Mouse (Mus musculus) CD8-positive naive resting alpha-beta T cell, adult 2 months (primary cell): ENCODE measurements around the gene Dusp22.

Source experiments
- DNase-seq, 2 experiments: peaks; one replicate each; pipeline ENCODE4 v3.0.0; 2022; ENCODE audit warnings: low read depth in 2 of 2, low spot score in 2 of 2

Dusp22 gene

DNA sequence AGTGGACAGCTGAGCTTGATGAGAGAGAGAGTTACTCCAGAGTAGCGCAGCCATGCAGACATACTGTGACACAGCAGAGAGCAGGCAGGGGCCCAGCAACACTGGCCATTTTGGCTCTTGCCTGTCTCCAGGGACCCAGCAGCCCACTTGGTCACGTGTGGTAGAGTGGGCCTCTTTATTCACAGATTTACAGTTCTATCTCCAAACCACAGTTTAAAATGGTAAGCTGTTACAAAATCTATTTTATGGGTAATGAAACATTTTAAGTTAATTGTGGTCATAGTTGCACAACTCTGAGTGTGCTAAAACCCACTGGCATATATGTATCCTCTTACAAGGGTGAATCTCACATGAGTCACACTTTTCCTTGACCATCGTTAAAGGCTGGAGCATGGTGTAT is 9.5 kb downstream of the Dusp22 start:
- DNase-seq, result no peak

DNA sequence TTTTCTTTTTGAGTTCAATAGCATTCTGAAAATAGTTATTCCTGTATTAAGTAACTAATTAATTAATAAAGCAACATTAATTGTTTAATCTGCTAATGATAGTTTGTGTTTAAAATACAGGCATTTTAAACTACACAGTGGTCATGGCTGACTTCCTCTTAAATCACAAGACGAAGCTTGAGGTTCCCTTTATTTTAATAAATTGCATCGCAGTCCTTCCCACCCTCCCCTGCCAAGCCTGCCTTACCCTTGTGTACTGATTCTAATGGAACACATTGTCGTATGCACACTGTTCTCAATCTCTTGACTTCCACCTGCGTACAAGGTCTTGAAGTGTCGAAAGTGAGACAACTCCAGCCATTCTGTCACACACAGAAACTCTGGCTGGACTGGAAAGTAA is 14.1 kb downstream of the Dusp22 start:
- no peak for DNase-seq

DNA sequence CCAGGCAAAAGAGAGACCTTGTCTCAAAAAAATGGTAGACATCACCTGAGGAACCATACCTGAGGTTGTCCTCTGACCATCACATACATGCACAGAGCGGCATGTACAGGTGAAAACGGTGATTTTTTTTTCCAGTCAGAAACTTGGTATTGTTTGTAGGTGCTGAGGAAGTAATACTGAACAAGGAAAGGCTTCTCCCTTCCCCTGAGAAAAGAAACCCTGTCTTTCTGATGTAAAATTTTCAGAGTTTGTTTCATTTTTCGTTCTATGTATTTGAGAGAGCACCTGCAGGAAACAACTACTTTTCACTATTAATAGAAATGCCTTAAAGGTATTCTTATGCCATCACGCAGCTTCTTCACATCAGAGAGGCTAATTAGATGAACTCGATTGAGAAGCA is 19.0 kb downstream of the Dusp22 start:
- DNase-seq, result no peak

DNA sequence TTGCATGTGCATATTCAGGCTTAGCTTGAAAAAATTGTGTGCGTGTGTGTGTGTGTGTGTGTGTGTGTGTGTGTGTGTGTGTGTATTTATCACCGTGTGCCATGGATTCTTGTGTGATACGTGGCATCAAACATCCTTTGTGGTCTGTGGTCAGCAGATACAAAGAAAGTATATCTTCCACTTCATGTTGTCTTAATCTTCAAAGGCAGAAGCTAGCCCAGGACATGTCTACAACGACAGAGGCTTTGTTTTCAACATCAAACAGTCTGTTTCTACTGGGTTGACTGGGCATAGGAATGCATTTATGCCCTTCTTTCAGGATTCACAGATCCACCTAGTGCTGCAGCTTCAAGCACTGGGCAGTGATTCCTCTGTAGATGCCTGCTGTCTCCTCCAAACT is 22.1 kb downstream of the Dusp22 start:
- DNase-seq, result peak; percentile 53 to 68

DNA sequence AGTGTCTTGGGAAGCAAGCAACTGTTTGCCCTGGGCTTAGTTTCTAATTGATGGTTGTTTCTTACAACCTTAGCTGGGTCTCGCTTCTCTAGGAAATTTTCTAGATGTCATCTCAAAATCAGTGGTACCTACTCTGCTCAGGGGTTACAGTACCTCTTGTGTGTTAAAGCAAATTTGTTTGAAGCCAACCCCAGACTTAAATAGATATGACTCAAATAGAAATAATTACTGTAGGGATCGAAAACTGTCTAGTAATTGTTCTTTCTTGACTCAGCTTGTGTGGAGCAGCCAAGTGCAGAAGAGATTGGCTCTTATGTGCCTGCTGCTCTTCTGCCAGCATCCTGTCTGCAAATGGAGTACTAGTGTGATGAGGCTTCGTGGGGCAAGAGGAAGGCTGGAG is 22.5 kb downstream of the Dusp22 start:
- no peak for DNase-seq

DNA sequence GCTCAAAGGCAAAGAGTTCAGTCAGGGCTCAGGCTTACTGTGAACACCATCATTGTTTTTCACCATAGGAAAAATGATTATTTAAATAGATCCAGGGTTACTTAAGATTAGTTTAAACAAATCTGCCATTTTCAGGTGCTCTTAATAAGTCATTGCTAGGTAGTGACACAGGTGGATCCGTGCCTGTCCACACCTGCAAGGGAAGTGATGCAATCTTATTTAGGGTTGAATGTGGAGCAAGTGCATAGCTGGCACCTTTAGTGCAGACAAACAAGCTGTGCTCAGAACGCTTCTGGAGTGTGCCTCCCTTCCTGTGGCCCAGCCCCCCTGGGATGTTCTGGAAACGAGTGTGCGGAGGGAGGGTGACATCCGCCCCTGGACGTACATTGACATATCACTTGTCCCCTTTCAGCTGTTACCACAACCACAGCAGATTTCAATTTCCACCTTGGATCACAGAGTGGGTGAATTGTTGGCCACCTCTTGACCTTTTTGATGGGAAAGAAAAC is 24.9 kb downstream of the Dusp22 start:
- no peak for DNase-seq

DNA sequence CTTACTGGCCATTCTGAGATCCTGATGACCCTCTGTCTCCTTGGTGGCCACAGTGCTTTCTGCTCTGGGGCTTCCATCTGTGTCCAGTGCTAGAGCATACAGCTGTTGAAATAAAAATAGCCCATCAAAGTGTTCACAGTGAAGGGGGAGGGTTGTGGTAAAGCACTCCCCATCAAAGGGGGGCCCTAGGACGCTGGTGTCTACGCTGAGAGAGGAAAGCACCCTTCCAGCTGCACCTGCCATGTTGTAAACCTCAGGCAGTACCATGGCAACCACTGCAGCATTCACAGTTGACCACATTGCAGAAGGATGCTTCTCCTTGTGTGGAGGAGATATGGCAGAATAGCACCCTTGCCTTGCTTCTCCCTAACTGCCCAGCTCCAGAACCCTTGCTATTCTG is 26.2 kb downstream of the Dusp22 start:
- peak in 1 of 2 experiments; percentile 11 for DNase-seq

DNA sequence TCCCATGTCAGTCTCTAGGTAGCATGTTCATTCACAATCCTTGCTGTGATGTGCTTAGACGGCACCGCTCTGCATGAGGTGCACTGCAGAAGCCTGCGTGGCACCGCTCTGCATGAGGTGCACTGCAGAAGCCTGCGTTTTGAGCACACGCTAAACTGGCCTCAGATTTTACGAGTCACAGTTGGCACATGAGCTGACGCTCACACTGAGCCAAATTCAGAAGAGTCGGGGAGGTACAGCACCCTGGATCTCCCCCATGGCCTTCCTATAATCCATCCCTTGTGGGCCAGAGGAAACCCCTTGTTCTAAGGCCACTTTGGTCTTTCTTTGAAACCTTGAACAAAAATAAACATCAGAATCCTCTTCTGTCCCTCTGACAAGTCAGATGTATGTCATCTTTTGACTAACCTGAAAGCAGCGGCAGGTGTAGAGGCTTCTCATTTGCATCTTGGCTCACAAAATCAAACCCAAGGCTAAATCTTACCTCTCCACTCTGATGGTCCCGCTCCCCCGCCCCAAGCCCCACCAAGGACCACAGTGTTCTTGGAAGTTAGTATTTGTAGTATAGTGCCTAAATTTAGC is 28.3 kb downstream of the Dusp22 start:
- DNase-seq, result no peak

DNA sequence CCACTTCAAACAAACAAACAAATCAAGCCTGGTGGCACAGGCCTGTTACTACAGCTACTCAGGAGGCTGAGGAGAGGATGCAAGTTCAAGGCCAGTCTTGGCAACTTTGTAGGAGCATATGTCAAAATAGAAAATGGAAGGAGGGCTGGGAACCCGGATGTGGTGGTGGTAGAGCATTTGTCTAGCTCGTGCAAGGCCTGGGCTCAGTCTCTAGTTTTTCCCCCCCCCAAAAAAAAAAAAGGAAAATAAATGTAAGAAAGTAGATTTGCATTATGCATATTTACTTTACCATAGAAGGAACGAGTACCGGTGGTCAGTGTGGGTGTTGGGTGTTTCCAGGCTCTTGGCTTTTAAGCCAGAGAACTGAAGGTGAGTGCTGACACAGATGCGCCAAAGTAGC is 29.7 kb downstream of the Dusp22 start:
- no peak for DNase-seq

DNA sequence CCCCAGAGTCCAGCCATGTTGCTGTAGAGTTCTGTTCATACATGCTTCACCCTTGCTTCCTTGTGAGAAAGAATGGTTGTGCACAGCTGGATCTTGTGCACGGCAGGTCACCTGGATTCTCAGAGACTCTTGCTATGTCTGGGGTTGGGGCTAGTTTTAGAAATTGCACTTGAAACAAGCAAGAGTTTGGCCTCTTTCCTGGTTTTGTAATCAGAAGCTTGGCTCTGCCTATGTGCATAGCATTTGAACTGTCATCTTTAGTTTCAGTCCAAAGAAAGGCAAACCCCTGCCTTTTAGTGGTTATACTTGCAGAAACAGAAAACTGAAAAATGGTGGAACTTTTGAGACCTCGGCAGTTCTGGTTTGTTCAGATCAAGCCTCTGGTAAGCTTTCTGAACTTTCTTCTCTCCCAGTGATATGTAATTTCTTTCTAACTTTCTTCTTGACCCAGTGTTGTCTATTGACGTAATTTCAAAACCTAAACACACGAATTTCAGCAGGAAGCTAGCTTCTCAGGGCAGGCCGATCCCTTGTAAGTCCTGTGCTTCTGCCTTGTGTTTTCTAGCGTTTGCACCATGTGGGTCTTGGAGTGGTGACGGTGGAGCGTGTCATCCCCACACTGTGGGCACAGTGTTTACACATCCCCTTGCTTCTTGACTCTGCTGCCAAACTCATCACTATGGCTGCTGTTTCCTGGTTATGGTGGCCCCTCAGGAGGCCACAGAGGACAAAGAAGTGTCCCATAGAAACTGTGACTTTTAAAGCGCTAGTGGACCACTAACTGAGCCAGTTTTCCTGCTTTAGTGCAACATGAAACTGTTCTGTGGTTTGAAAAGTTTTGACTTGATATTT is 31.9 kb downstream of the Dusp22 start:
- DNase-seq, result no peak

DNA sequence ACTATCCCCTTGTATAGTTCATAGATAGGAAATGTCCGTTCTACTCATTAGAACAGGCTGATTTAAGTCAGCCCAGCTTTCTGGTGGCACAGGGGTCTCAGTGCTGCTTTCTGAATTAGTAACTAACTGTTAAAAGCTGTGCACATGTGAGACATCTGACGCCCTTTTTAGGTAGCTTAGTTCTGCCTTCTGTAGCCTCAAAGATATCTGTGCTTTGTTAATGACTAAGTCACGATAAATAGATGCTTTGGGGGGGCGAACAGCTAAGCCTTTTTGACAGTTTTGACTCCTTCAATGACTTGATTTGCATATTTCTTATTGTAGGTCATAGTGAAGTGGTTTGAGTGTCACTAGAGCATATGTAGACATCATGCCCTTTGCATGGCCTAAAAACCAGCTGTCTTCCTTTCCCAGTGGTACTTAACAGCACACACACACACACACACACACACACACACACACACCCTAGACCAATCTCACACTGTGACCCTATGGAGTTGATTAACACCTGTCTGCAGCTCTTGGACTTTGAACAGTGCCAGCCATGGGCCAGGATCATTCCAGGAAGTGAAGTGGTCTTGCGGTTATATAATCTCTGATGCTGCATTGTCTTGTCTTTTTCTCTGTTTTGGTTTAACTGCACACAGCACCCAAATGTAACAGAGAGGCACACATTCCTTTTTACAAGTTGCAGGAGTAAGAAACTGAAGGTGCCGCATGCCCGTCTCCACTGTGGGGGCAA is 33.0 kb downstream of the Dusp22 start:
- DNase-seq, result no peak

DNA sequence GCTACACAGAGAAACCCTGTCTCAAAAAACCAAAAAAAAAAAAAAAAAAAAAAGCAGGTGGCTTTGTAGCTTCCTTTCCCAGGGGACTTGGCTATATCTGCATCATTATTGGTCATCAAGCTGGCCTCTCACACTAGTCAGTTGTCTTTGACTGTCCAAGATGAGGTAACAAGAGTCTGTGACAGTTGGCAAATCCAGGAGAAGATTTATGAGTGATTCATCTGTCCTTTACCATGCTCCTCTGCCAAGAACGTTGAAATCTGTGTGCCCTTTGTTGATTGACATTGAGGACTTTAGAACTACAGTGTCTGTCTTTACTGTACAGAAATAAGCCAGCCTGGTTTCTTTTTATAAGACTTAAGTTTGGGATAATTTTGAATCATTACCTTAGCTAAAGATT is 35.4 kb downstream of the Dusp22 start:
- DNase-seq, result no peak

DNA sequence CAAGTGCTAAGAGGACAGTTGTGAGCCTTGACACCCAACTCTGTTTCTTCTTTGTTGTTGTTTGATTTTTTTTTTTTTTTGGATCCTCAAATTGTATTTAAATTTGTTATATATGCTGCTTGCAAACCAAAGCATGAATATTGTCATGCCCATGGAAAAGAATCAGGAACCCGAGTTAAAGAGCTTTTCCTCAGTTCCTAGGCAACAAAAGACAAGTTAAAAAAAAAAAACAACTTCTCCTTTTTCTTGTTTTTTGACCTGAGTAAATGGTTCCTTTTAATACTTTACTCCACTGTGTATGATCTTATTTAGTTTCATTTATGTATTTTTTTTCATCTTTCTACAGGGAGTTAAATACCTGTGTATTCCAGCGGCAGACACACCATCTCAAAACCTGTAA is 36.1 kb downstream of the Dusp22 start:
- DNase-seq, result no peak

DNA sequence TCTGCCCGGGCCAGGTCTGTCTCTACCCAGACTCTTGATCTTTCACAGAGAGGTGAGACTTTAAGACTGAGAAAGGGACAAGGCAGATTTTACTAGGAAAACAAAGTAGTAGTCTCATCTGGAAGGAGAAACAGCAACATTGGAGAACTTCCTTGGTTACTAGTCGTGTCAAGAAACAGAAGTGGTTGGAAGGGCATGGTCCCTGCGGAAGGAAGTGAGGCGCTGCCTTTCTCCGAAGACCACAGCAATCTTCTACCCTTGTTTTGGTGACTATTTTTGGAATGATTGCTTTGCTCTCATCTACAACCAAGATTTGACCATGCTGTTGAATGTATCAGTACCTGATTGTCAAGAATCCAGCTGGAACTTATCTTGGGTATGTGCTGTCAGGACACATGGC is 38.1 kb downstream of the Dusp22 start:
- DNase-seq, result no peak

DNA sequence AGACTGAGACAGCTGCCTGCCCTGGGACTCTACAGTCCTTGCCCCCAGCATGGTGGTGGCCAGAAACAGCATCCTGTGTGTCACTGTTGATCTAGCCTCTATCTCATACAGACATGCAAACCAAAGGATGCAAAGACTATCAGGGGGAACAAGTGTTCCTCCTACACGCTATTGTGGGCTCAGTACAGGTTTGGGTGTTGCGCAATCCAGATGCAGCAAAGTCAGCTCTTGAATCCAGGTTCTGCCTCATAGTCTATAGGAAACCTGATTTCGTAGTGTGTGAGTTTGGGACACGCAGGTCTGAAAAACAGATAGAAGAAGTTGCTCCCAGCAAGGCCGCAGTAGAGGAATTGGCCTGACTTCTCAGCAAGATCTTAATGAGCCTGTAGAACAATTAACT is 42.9 kb downstream of the Dusp22 start:
- DNase-seq, result no peak

DNA sequence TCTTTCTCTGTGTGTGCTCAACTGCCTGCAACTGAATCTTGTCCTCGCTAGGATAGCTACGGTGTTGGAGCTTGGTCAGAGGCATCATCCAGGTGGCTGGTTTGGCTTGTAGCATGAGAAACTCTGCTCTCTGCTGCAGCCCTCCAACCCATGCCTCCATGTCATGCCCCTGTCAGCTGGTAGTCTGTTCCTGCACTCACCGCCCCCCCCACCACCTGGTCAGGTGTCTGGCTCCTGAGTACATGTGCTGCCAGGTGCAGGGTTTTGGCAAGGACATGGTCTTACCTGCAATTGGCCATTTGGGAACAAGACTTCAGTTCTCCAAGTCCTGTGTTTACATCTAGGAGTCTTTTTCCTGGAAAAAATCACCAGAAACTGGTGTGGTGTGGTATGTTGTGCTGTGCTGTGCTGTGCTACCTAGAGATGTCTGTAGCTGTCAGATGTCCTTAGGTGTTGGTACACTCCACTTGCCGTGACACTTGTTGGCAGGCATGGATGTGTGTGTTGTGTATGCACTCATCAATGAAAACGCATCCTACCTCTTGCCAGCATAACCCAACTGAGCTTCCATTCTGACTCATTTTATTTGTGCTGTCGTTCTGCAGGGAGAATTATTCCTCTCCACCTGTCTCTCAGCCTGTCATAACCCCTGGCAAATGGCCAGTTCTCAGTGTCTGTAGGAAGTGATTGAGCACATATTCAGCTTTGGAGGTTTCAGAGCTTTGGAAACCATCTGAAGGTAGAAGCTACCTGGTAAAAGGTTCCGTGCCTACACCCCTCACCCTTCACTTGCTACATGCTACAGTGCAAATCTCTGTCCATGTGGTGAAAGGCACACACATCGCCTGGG is 44.7 kb downstream of the Dusp22 start:
- DNase-seq, result no peak

DNA sequence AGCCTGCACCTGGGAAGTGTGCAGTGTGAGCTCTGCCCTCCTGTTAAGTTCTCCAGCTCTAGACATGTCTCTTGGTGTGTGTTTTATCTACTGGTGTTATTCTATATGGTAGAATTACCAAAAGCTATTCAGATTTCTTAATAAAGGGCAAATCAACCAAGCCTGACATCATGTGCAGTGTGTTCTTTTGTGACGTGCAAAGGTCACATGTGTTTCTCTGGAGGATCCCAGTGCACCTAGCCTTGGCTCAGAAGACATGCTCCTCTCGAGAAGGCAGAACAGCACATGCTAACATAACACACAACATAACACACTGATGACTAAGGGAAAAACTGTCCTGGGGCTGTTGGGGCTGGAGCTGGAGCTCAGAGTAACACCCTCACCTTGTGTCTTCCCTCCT is 51.3 kb downstream of the Dusp22 start:
- DNase-seq, result no peak

DNA sequence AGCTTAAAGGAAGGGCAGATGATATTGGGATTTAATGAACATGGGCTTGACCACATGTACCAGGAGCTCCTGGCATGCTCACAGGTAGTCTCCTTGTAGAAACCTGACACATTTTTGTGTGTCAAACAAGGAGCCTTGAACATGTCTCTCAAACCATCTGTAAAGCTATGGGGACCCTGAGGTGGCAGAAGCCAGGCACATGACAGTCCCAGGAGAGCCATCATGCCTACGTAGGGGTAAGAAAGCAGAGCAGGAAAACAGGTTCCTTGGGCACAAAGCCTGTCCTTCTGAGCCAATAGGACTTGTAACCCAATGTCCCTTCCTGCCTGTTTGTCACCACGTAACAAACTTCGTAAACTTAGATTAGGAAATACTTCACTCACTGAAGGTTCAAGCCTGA is 51.9 kb downstream of the Dusp22 start:
- no peak for DNase-seq

DNA sequence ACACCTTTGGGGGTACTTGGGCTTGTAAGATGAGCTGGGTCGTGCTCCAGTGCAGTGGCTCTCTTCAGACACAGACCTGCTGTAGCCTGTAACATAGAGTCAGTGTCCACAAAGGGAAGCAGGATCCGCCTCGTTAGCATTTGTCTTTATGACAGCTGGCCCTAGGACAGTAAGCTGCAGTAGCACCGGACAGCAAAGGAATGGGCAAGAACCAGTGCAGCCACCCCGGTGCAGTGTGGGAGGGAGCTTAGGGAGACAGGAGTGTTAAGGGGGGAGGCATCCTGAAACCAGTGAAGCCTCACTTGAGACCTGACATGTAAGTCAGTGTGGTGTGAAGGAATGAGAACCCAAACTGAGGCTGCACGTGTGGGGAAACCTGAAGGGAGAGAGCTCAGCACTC is 52.5 kb downstream of the Dusp22 start:
- no peak for DNase-seq

DNA sequence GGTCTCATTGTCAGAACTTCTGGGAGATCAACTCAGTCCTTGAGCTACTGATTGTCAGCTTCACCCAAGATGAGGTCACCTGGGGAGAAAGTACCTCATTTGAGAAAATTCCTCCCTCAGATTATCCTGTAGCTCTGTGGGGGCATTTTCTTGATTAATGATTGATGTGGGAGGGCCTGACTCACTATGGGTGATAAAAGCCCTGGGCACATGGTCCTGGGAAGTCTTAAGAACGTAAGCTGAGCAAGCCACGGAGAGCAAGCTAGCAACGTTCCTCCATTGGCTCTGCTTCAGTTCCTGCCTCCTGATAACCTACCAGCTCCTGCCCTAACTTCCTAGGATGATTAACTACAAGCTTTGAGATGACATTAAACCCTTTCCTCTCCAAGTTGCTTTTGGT is 53.8 kb downstream of the Dusp22 start:
- no peak for DNase-seq

DNA sequence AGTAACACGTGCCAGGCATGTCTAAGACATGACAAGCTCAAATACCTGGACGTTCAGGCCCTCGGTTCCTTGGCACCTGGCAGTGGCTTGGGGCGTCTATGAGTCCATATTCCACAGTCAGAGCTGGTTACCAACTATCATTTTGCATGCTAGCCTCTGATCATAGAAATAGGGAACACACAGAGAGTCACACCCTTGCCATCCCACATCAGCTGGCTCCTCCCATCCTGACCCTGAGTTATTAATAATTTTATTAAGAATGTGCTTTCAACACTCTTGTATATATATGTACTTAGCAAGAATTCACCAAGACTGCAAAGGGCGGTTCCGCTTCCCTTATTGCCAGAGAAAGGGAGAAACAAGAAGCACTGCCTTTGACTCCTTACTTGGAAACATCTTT is 54.8 kb downstream of the Dusp22 start:
- DNase-seq, result no peak
